Mouse (Mus musculus) CH12.LX (cell line): Measurements from ENCODE around the gene Phldb1. TPM values are rescaled to one million over a fixed set of nuclear protein-coding genes. Genes with fewer than 3 reads are reported as not detected.

Experiments used
- DNase-seq: peaks from one replicate; pipeline ENCODE4 v3.0.0-alpha.2; 2013; ENCODE audit errors: extremely low read depth
- H3K27ac ChIP-seq: 2 replicates; pipeline ENCODE4 v1.5.1; 2012; ENCODE audit warnings: low read depth, mild to moderate bottlenecking, control low read depth, moderate library complexity; ENCODE audit not compliant: insufficient read depth
- H3K27me3 ChIP-seq: replicated peaks from 2 replicates; pipeline ENCODE3; 2012; ENCODE audit warnings: inconsistent platforms
- H3K36me3 ChIP-seq, 2 experiments: replicated peaks in 1 of 2; 2 replicates each; pipeline versions ENCODE3 to v1.6.1; 2012; ENCODE audit warnings: inconsistent platforms in 1 of 2, low read length in 1 of 2, mild to moderate bottlenecking in 1 of 2, mixed read lengths in 1 of 2, moderate library complexity in 1 of 2; ENCODE audit not compliant: control insufficient read depth in 1 of 2, insufficient read depth in 1 of 2
- H3K4me1 ChIP-seq, 2 experiments: 2 replicates each; pipeline ENCODE4 v1.6.1; 2012; ENCODE audit warnings: inconsistent platforms in 1 of 2, moderate library complexity in 1 of 2; ENCODE audit not compliant: insufficient read depth in 2 of 2, control insufficient read depth in 1 of 2
- H3K4me2 ChIP-seq: 2 replicates; pipeline ENCODE4 v1.6.1; 2012; ENCODE audit warnings: low read depth, mild to moderate bottlenecking, control low read depth; ENCODE audit not compliant: poor library complexity, insufficient read depth, severe bottlenecking
- H3K4me3 ChIP-seq, 3 experiments: fragments of 150-350 bp in 1 of 3; sonication (generic) in 1 of 3; replicated peaks in 1 of 3; 2 replicates each; pipeline versions ENCODE3 to v1.5.1; 2011 to 2012; ENCODE audit warnings: low read depth in 2 of 3, low read length in 2 of 3, mild to moderate bottlenecking in 2 of 3, moderate library complexity in 2 of 3, control low read depth in 1 of 3, improper control_type of control experiment in 1 of 3, inconsistent platforms in 1 of 3, mixed read lengths in 1 of 3; ENCODE audit not compliant: poor library complexity in 1 of 3
- H3K79me2 ChIP-seq: replicated peaks from 2 replicates; pipeline ENCODE4 v1.6.1; 2012; ENCODE audit warnings: mild to moderate bottlenecking, moderate library complexity; ENCODE audit not compliant: control insufficient read depth, poor library complexity, insufficient read depth, severe bottlenecking; ENCODE audit errors: extremely low read depth
- H3K9ac ChIP-seq: 2 replicates; pipeline ENCODE4 v1.6.1; 2012; ENCODE audit warnings: low read depth, mild to moderate bottlenecking, control low read depth, moderate library complexity; ENCODE audit not compliant: insufficient read depth
- H3K9me3 ChIP-seq: replicated peaks from 2 replicates; pipeline ENCODE3; 2012; ENCODE audit warnings: low read length, inconsistent platforms, mixed read lengths
- BHLHE40 ChIP-seq: IDR thresholded peaks from 2 replicates; pipeline ENCODE4 v1.6.1; 2011; ENCODE audit warnings: mild to moderate bottlenecking, low read depth, low read length, improper control_type of control experiment
- CHD1 ChIP-seq: IDR thresholded peaks from 2 replicates; pipeline ENCODE4 v1.6.1; 2012; ENCODE audit warnings: low read depth, low read length, improper control_type of control experiment, inconsistent platforms
- CTCF ChIP-seq, 2 experiments: IDR thresholded peaks in 1 of 2; conservative IDR thresholded peaks in 1 of 2; 2 replicates each; pipeline ENCODE4 v1.5.1; 2011 to 2012; ENCODE audit warnings: low read depth in 2 of 2, low read length in 2 of 2, improper control_type of control experiment in 1 of 2, inconsistent platforms in 1 of 2, mild to moderate bottlenecking in 1 of 2, moderate library complexity in 1 of 2
- EP300 ChIP-seq: IDR thresholded peaks from 2 replicates; pipeline ENCODE4 v1.6.1; 2011; ENCODE audit warnings: low read length, improper control_type of control experiment
- ETS1 ChIP-seq: conservative IDR thresholded peaks from 2 replicates; pipeline ENCODE4 v1.6.1; 2012; ENCODE audit warnings: low read depth, mild to moderate bottlenecking, inconsistent platforms, low read length, improper control_type of control experiment, moderate library complexity
- GABPA ChIP-seq: IDR thresholded peaks from 2 replicates; pipeline ENCODE4 v1.6.1; 2012; ENCODE audit warnings: low read depth, low read length, improper control_type of control experiment, inconsistent platforms; ENCODE audit not compliant: insufficient replicate concordance
- HCFC1 ChIP-seq: IDR thresholded peaks from 2 replicates; pipeline ENCODE4 v1.6.1; 2012; ENCODE audit warnings: low read depth, mild to moderate bottlenecking, inconsistent platforms, low read length, improper control_type of control experiment
- JUN ChIP-seq: IDR thresholded peaks from 2 replicates; pipeline ENCODE4 v1.6.1; 2011; ENCODE audit warnings: low read depth, mild to moderate bottlenecking, low read length, improper control_type of control experiment, moderate library complexity; ENCODE audit not compliant: insufficient read depth
- JUND ChIP-seq: conservative IDR thresholded peaks from 2 replicates; pipeline ENCODE4 v1.6.1; 2011; ENCODE audit warnings: low read depth, low read length, improper control_type of control experiment
- KAT2A ChIP-seq: IDR thresholded peaks from 2 replicates; pipeline ENCODE4 v1.6.1; 2012; ENCODE audit warnings: low read length, improper control_type of control experiment, inconsistent platforms; ENCODE audit not compliant: insufficient replicate concordance
- MAFK ChIP-seq: IDR thresholded peaks from 2 replicates; pipeline ENCODE4 v1.6.1; 2011; ENCODE audit warnings: low read length, improper control_type of control experiment; ENCODE audit not compliant: insufficient replicate concordance
- MAX ChIP-seq: IDR thresholded peaks from 2 replicates; pipeline ENCODE4 v1.6.1; 2011; ENCODE audit warnings: low read length, improper control_type of control experiment
- MAZ ChIP-seq: IDR thresholded peaks from 2 replicates; pipeline ENCODE4 v1.6.1; 2012; ENCODE audit warnings: low read depth, mild to moderate bottlenecking, inconsistent platforms, low read length, improper control_type of control experiment, moderate library complexity
- MEF2A ChIP-seq: IDR thresholded peaks from 2 replicates; pipeline ENCODE4 v1.6.1; 2014; ENCODE audit warnings: low read depth, mild to moderate bottlenecking, inconsistent platforms, low read length, improper control_type of control experiment, borderline replicate concordance
- MXI1 ChIP-seq: IDR thresholded peaks from 2 replicates; pipeline ENCODE4 v1.6.1; 2011; ENCODE audit warnings: mild to moderate bottlenecking, low read depth, low read length, improper control_type of control experiment
- NELFE ChIP-seq: IDR thresholded peaks from 2 replicates; pipeline ENCODE4 v1.6.1; 2011; ENCODE audit warnings: low read depth, low read length, improper control_type of control experiment
- NRF1 ChIP-seq: IDR thresholded peaks from 2 replicates; pipeline ENCODE4 v1.6.1; 2014; ENCODE audit warnings: low read depth, mild to moderate bottlenecking, inconsistent platforms, low read length, improper control_type of control experiment, moderate library complexity
- PAX5 ChIP-seq: IDR thresholded peaks from 2 replicates; pipeline ENCODE4 v1.6.1; 2012; ENCODE audit warnings: low read length, inconsistent platforms, mixed read lengths
- POLR2A ChIP-seq: IDR thresholded peaks from 2 replicates; pipeline ENCODE4 v1.6.1; 2011; ENCODE audit warnings: low read depth, mild to moderate bottlenecking, improper control_type of control experiment, low read length
- RCOR1 ChIP-seq: conservative IDR thresholded peaks from 2 replicates; pipeline ENCODE4 v1.6.1; 2012; ENCODE audit warnings: low read depth, mild to moderate bottlenecking, inconsistent platforms, low read length, improper control_type of control experiment
- SIN3A ChIP-seq: IDR thresholded peaks from 2 replicates; pipeline ENCODE4 v1.6.1; 2012; ENCODE audit warnings: low read length, improper control_type of control experiment, inconsistent platforms
- SMC3 ChIP-seq: IDR thresholded peaks from 2 replicates; pipeline ENCODE4 v1.6.1; 2011; ENCODE audit warnings: low read depth, low read length, improper control_type of control experiment
- TBP ChIP-seq: conservative IDR thresholded peaks from 2 replicates; pipeline ENCODE4 v1.6.1; 2011; ENCODE audit warnings: low read depth, low read length, improper control_type of control experiment
- TCF12 ChIP-seq: IDR thresholded peaks from 2 replicates; pipeline ENCODE4 v1.6.1; 2014; ENCODE audit warnings: low read depth, mild to moderate bottlenecking, inconsistent platforms, low read length, improper control_type of control experiment
- UBTF ChIP-seq: IDR thresholded peaks from 2 replicates; pipeline ENCODE4 v1.6.1; 2012; ENCODE audit warnings: low read depth, mild to moderate bottlenecking, inconsistent platforms, low read length, improper control_type of control experiment, moderate library complexity
- USF2 ChIP-seq: conservative IDR thresholded peaks from 2 replicates; pipeline ENCODE4 v1.6.1; 2011; ENCODE audit warnings: low read depth, low read length, improper control_type of control experiment
- ZMIZ1 ChIP-seq: IDR thresholded peaks from 2 replicates; pipeline ENCODE4 v1.6.1; 2012; ENCODE audit warnings: low read depth, mild to moderate bottlenecking, inconsistent platforms, low read length, improper control_type of control experiment
- ZNF384 ChIP-seq: IDR thresholded peaks from 2 replicates; pipeline ENCODE4 v1.6.1; 2012; ENCODE audit warnings: low read depth, low read length, improper control_type of control experiment, inconsistent platforms
- dilution Hi-C: fragments of 300-500 bp; cut with MboI; formaldehyde crosslinking; loops from 2 replicates; pipeline ENCODE4 v1.14.3; 2020; ENCODE audit warnings: low sequenced_read_pairs; ENCODE audit not compliant: extremely low pct_unique_long_range_greater_than_20kb, extremely low pct_ligation_motif_present
- in situ Hi-C: fragments of 300-500 bp; cut with MboI; formaldehyde crosslinking; loops from 3 replicates; pipeline ENCODE4 v1.14.3; 2019; ENCODE audit warnings: low sequenced_read_pairs, low pct_ligation_motif_present, low pct_unique_long_range_greater_than_20kb, mixed read lengths
- polyA plus RNA-seq: library from polyadenylated mRNA; unstranded; fragments of >175 nt; gene quantifications from 2 replicates; pipeline ENCODE4 v1.2.1, GENCODE M21; 2012; ENCODE audit warnings: low read depth; ENCODE audit not compliant: insufficient read length
- total RNA-seq, 2 experiments: library from RNA; depleted of rRNA; stranded (reverse); fragments of 300-350 nt in 1 of 2; fragments of >200 nt in 1 of 2; gene quantifications; 2 replicates each; pipeline ENCODE4 v1.2.3; 2012 to 2014

Phldb1 gene
- total and polyA plus RNA-seq, 3 experiments: 7.9 to 15.1 (median 14.6) TPM

GRCm38 (mm10) chr9:44721154-44721876 lies 13.7 kb downstream of the Phldb1 start (continued):
- no peak for TF ChIP-seq MEF2A
- no peak for TF ChIP-seq MAFK
- TF ChIP-seq ZNF384: no peak
- peak in 1 of 2 experiments; percentile 43; a peak in 2 of 4 replicates for TF ChIP-seq CTCF (conservative IDR thresholded peaks at IDR 0.05 in 1 of 2, IDR thresholded peaks at IDR 0.05 in 1 of 2; ENCODE audit: low read depth in 2 of 2, low read length in 2 of 2)
- peak; percentile 16; the same call in 1 of the 2 replicates for TF ChIP-seq SIN3A
- TF ChIP-seq ZMIZ1: 0 out of 2 replicates have a peak, but pooled peaks have one; percentile 43
- no peak for TF ChIP-seq MAX
- no peak for TF ChIP-seq GABPA
- TF ChIP-seq NELFE: no peak
- peak; percentile 75 for TF ChIP-seq MAZ
- TF ChIP-seq JUN: no peak
- TF ChIP-seq RCOR1: no peak
- TF ChIP-seq POLR2A: peak; percentile 11; the same call in 1 of the 2 replicates
- no peak for TF ChIP-seq PAX5
- no peak for TF ChIP-seq EP300
- TF ChIP-seq, all 38 proteins: peak for 10

GRCm38 (mm10) chr9:44720358-44721153 lies 14.4 kb downstream of the Phldb1 start:
- Histone ChIP-seq H3K4me2 (peak overlapping the region; percentile 94), H3K27me3 (no peaks in the 10 kb centered on the region), H3K27ac (no peak overlapping the region), H3K4me1 (peaks cover 15 to 61% of the 10 kb centered on the region in 2 experiments), H3K4me3 (peak overlapping the region; percentile 72 to 81 (median 77)), H3K79me2 (no peaks in the 10 kb centered on the region), H3K9me3 (no peaks in the 10 kb centered on the region), H3K9ac (peak overlapping the region; percentile 59)
- peak; percentile 43 for DNase-seq
- in situ Hi-C loops (no loop called here), dilution Hi-C loops (no loop called here)
- TF ChIP-seq SIN3A (no peak; the same call in 1 of the 2 replicates), TCF12 (peak; percentile 77; the same call in 1 of the 2 replicates), KAT2A (no peak), HCFC1 (no peak), SMC3 (no peak), POLR2A (0 out of 2 replicates have a peak, but pooled peaks have one; percentile 4), CHD1 (no peak), GABPA (no peak), ETS1 (peak; percentile 45), NRF1 (peak; percentile 63), MAFK (no peak), USF2 (no peak), UBTF (no peak), MXI1 (peak; percentile 57; the same call in 1 of the 2 replicates), JUND (no peak), TBP (no peak), MEF2A (0 out of 2 replicates have a peak, but pooled peaks have one; percentile 17), BHLHE40 (0 out of 2 replicates have a peak, but pooled peaks have one; percentile 12)
- TF ChIP-seq, all 38 proteins: peak for 7
- peaks cover 4 to 31% of the 10 kb centered on the region in 2 experiments for H3K36me3 ChIP-seq
